Mouse (Mus musculus): ENCODE data around the gene Frmd8.

DNA sequence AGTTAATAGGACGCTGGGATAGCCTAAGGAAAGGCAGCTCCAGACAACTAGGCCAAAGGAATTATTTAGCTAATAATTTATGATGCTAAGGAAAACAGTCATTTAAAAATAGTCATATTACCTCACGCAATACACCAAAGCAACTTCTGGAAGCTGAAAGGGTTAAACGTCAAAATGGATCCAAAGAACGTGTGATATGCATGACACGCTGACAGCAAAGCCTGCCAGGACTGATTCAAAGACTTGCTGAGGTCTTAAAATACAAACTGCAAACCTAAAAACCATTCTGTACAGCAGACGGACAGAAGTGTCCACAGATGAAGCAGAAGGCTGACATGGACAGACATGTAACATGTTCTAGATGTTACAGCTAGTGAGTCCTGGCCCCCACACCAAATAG lies 42.7 kb downstream of the Frmd8 start:
- TF ChIP-seq ZNF384 (IDR thresholded peaks at IDR 0.05; ENCODE audit: low read depth, low read length) (no peak), CHD2 (IDR thresholded peaks at IDR 0.05; ENCODE audit: low read depth, low read length) (no peak), ZC3H11A (IDR thresholded peaks at IDR 0.05; ENCODE audit: borderline replicate concordance, low read depth, low read length) (no peak)
